Mouse (Mus musculus) c-Kit-positive CD71-positive TER-119-negative erythroid progenitor cells, embryonic 14.5 days (primary cell): ENCODE results near the gene Iah1.
A peak's percentile ranks its signal among the peaks of the same experiment; 100 is the strongest.

ENCODE experiments used
- DNase-seq: peaks from one replicate; pipeline ENCODE4 v3.0.0-alpha.2; 2013; ENCODE audit warnings: low read depth

The Iah1 gene

DNA sequence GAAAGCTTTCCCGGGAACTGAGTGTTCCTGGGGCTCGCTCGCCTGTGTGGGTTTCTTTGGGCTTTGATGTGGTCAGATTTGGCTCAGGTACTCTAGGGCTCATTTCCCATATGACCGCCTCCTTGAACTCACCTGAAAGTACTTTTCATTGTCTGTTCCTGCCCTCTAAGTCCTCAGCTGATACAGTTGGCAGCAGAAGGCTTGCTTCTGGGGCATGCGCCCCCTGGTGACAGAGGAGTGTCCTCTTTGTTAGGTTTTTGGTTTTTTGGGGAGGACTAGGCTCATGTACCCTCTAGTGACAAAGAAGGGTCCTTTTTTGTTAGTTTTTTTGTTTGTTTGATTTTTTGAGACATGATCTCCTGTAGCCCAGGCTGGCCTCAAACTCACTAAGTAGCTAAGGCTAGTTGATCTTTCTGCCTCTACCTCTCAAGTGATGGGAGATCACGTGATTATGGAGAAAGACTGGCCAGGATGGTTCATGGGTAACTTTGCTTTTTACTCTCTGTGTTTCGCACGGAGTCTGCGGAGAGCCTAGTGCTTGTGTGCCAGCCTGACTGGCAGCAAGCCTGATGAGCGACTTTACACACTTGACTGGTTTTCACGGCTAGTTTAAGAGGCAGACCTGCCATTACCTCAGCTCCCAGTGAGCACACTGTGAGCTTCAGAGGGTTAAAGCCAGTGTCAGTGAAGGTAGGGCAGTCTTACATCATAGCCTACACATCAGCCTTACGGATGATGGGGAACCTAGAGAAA lies 2.1 kb downstream of the Iah1 start:
- DNase-seq = peak; percentile 66

DNA sequence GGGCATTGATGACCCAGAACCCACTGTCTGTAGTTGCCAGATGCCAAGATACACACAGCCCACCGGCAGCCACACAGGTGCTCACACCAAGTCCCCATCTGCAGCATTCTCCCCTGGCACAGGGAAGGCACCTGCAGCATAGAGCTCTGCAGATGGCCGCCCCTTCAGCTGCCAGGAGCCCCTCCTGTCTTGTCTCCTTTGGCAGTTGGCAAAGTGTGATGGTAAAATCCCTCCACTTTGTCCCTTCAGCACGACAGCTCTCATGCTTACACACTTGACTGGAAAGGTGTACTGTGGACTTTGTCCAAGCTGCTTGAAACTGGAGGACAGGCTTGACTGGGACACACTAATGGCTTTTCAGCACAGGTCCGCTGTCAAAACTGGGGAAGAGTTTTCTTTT lies 4.1 kb downstream of the Iah1 start:
- no peak for DNase-seq

DNA sequence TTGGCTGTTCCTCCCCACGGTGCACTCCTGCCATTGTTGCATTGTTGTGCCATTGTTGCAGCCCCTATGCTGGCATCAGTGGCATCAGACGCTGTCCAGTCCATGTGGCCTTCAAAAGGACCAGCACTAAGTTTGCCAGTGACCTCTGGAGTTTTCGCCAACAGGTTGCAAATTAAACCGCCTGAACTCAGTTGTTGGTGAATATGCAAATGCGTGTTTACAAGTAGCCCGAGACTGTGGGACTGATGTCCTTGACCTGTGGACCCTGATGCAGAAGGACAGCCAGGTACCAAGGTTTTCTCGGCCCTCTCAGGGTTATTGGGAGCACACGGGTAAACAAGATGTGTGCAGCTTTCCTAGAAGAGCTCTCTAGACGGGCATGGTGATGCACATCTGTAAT lies 5.0 kb downstream of the Iah1 start:
- DNase-seq = no peak

DNA sequence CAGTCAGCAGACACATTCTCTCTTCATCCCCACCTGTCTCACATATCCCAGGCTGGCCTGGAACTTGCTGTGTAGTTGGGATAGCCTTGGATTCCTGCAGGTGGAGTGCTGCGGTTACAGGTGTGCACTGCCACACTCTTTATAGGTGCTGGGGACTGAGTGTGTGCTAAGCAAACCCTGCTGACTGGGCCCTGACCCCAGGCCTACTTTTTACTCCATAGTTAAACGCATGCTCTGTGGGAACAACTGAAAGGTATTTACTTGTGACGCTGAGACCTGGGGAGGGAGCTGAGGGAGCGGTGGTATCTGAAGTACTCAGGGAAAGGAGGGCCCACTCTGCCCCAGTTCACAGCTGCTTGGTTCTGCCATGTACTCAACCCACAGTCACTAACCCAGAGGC lies 6.1 kb downstream of the Iah1 start:
- no peak for DNase-seq

DNA sequence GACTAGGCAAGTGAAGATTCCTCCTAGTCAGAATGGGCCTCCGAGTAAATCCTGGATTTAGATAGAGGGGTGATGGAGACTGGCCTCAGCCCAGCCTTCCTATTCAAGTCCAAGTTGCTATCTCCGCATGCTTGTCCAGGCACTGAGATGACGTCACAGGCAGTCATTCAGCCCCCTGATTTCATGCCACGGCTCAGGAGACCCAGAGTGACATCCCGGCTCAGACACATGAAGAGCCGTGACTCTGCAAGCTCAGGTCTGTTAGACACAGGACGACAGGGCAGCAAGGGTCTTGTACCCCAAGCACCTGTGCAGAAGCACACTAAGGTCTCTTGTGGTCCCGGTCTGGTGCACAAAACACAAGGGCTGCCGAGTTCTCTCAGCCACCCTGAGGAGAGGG lies 6.7 kb downstream of the Iah1 start:
- DNase-seq = no peak

DNA sequence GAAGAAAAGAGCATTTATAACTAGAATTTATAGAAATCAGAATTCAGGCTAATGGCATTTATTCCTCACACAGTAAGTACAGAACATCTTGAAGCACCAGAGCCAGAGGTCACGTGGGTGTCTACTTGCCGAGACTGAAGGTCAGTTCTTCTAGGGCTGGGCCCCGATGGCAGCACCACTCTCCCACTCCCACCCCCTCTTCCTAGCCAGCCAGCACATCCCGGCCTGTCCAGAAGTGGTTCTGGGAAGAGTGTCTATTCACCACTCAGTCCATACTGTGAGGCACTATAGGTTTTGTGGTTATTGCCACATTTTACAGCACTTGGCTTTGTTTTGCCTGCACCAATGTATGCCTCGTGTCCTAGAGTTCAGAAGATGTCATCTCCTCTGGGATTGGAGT lies 7.9 kb downstream of the Iah1 start:
- DNase-seq = no peak

DNA sequence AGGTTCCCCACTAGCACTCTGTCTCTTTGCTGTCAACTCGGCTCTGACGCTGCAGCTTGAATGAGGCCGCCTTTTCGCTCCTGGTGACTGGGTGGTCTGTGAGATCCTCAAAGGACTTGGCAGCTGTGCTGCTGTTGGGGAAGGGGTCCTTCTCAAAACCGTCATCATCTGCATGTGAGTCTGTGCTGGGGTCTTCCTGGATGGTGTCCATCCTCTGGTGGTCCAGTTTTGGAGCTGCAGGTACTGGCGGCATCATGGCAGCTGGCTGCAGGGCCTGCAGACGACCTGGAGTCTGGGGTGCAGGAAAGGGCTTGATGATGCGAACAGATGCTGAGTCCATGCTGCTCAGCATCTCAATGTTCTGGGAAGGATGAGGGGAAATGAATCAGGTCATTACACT lies 9.1 kb downstream of the Iah1 start:
- DNase-seq = no peak

DNA sequence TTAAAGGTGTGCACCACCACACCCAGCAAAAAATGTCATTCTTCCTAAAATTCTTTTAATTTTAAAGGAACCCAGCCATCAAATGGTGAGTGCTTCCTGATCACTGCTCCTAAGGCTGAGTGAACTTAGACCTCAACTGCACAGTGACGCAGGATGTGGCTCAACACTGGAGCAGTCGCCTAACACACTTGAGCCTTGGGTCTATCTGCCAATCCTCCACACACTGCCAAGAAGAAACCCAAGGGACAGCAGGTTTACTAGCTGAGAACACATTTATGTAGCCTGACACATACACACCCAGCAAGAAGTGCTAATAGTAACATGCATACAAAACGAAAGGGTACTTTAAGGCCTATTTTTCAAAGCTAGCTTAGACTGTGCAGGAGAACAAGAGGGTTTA lies 10.1 kb downstream of the Iah1 start:
- DNase-seq = no peak

DNA sequence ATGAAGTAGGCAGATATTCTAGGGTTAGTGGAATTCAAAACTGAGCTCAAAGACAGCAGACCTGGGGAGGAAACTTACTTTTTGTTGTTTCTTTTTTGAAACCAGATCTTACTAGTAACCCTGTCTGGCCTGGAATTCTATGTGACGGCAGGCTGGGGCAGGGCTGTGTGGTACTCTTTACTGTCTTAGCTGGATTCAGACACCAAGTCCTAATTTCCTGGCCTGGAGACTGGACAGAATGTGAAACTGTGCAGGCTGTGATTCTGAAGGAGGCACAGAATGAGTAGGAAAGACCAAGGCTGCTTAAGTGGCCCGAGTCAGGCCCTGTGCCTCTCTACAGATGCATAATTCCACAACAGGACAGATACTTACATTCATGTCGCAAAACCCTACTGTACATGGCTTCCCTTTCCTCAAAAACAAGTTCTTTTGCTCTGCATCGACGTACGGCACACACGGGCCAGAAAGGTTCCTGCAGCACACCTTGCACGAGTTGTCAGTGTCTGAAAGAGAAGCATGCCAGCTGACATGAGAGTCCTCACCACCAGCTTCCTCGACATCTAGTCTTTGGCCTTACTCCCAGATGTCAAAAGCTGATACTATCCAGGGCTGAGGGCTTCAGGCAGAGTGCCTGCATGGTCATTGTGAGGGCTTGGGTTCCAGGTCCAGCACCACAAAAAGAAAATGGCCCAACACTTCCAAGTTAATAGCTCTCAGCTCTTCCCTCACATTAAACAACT lies 13.6 kb downstream of the Iah1 start:
- DNase-seq = no peak

DNA sequence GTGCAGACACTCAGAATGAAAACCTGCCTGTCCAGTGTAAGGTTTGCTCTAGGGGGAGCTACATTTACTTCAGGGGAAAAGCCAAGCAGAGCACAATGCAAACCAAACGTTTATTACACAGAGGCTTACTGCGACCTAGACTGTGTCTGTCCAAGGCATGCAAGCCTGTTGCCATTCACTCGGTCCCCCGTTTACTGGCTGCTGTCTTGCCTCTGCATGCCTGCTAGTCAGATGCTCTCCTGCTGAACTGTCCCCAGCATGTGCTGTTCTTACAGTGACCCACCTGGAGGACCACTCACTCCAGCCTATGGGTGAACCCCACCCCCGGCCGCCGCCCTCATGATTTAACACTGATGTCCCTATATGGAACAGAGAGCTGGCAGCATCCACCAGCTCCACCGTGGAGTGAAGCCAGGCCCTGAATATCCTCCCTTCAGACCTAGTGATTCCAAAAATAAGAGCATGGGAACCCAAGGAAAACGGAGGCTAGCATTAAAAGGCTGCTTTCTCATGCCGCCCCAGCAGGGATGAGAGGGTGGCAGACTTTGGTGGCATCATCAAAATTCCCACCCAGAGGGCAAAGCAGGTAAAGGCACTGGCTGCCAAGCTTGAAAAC lies 14.9 kb downstream of the Iah1 start:
- DNase-seq = no peak

DNA sequence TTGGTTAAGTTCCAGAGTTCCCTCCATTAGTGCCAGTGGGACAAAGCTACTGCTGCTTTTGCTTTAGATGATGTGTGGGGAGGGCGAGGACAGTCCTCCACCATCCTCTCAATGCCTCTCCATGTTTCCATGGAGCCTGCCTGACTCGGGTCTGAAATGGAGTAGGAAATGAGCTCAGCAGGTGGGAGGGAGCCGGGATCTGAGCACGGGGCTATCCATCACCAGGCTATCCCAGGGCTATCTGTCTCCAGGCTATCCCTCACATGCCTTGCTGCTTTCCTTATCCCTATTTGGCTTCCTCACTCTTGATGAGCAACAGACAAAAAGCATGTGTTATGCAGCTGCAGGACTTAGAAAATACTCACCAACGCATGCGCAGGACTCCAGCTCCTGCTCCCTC lies 15.5 kb downstream of the Iah1 start:
- DNase-seq = no peak

DNA sequence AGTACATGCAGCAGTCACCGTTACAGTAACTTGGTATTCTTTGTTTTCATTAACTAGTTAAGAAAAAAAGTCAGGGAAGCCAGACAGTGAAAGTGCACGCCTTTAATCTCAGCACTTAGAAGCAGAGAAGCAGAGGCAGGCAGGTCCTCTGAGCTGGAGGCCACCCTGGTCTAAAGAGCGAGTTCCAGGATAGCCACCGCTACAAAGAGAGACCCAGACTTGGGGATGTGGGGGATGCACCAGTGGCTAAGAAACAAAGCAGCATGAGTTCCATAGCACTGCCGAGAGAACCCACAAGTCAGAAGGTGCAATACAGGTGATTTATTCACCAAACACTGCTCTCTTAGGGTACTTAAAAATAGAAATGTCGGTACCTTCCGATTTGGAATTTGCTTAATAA lies 16.8 kb downstream of the Iah1 start:
- no peak for DNase-seq

DNA sequence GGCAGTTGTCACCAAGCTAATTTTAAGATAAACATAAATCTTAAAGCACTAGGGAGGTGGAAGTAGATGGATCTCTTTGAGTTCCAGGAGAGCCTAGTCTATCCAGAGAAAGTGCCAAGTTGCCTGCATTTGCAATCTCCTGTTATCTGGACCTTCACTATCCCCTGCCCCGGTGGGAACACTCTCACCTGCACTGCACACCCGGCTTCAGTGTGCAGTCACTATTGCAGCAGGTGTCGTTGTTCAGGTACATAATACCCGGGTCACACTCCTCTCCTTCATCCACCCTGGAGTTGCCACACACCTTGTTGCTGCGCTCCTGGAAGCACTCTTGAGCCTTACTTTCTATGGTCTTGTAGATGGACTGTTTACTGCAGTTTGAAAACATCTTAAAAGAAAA lies 17.6 kb downstream of the Iah1 start:
- DNase-seq = no peak

DNA sequence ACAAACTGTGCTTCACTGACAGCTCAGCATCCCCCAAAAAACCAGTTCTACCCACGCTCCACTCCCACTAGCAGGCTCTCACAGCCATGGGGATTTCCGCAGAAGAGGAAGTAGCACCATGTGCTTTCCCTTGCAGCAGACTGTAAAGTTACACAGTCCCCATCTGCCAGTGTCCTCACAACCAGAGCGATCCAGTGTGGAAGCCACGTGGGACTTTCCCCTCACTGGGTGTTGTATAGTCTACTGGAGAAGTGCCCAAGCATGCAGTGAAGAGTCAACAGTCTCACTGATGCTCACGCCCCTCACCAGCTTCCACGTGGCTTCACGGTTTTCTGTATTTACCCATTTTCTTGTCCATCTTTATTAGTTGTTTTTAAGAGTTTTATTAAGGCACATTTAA lies 19.7 kb downstream of the Iah1 start:
- no peak for DNase-seq

DNA sequence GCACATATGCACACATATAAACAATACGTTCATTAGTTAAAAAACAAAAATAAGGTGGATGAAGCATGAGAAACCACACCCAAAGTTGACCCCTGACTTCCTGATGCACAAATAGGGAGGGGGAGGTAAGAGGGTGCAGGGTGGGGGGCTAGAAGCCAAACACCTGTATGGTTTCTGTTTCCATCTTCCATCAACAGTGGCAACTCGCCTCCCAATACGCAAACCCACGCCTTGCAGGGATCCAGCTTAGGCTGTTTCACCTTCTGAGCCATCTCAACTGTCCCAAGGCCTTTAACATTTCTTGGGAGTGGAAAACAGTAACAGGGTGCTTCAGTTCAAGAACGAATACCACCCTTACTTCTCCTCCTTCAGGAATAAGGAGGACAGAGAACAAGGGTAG lies 21.0 kb downstream of the Iah1 start:
- no peak for DNase-seq

DNA sequence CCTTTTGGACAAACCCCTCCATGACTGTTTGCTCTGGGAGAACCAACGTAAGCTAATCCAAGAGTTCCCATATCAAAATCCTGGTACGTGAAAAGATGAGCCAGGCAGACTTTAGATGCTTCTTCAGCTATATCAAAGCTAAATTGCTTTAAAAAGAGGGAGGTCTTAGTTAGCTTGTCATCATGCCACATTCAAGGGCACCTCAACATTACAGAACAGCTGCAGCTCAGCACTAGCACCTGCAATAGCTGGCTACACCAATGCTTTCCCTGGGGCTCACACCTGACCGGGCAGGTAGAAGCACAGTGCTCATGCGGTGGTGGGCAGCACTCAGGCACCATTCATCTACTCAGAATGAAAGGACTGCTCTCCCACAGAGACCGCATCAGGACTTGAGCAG lies 24.5 kb downstream of the Iah1 start:
- no peak for DNase-seq

DNA sequence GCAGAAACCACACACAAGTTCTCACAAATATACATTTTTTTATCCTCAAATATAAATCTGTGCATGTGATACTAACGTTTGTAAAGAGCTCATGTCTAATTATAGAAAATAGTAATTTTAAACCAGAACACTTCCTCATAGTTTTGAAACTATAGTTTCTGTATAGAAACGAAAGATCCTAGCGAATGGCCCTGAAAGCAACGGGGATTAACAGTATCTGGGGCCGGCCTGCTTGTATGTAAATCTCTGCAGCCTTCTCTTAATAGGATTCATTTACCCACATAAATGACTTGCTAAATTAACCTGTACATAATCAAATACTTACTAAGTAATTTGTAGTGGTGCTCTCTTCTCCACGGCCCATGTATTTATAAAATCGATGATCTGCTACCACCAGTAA lies 30.8 kb downstream of the Iah1 start:
- no peak for DNase-seq

DNA sequence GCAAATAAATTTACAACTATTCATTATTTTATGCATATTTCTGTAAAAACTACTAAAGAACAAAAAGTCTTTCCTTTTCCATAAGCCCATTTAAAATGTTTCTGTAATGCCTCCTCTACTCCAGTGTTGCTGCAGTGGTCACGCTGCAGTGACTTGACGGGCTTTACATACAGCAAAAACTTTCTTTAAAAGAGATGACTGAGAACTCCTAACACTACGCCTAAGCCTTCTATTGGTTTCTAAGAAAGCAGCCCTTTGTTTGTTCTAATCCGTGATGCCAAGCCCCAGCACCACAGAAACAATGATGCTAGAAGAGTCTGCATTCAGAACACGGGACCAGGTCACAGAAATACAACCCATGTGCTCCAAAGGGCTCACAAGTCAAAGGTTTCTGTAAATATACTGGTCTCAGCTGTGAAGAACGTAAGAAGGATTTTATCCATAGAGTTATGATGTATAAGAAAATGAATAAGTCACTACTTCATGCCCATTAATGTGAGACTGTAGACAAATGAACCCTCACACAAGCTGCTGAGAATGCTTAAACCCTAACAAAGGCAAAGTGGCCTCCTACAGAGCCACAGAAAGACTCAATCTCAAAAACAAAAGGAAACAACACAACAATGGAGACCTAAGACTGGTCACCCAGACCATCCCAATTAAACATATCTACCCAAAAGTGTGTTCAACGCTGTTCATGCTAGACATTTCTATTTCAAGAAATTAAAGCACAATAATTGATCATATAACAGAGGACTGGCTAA lies 34.1 kb downstream of the Iah1 start:
- no peak for DNase-seq

DNA sequence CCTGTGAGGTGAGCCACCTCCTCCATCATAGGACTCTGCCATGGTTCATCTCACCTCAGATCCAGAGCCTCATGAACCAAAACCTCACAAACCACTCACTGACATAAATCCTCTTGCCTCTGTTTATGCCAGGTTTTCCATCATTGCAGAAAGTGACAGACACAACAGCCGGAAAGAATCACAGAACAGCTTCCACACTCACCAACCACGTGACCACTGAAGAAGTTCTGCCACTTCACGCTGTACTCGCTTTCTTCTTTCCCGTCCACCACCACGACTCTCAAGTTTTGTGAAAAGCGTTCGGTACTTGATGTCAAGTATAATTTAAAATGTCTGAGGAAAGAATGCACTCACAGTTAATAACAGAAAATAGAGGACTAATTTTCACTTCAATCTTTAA lies 37.5 kb downstream of the Iah1 start:
- DNase-seq = no peak

DNA sequence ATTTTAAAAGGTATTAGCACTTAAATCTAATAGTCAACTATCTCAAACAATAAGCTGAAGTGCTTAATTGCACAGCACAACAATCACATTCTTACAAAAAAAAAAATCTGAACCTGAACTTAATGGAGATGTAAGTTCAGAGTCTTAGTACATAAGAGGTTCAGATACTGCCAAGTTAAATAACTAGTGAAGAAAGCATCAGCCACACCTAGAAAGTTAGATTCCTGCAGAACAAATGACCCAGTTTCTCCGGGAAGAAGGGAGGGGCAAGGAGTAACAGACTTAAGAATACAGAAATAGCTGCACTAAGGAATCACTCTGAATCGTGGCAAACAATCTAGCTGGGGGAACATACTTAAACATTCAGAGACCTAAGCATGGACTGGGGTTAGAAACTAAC lies 46.5 kb downstream of the Iah1 start:
- no peak for DNase-seq

DNA sequence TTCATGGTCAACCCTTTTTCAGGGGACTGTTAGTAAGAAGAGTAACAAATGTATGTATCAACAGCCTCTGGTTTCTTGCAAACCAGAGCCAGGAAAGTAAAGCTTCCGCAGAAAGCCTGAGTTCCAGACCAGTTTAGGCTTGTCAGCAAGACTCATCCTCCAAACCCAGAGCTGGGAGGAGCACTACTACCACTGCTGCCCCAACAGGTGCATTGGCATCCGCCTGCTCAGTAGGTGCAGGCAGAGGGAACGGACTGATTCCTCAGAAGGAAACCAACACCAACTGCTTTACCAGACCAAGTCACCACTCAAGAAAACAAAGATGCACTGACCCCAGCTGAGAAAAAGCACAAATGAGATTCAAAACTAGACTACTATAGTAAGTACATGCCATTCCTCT lies 47.0 kb downstream of the Iah1 start:
- no peak for DNase-seq

DNA sequence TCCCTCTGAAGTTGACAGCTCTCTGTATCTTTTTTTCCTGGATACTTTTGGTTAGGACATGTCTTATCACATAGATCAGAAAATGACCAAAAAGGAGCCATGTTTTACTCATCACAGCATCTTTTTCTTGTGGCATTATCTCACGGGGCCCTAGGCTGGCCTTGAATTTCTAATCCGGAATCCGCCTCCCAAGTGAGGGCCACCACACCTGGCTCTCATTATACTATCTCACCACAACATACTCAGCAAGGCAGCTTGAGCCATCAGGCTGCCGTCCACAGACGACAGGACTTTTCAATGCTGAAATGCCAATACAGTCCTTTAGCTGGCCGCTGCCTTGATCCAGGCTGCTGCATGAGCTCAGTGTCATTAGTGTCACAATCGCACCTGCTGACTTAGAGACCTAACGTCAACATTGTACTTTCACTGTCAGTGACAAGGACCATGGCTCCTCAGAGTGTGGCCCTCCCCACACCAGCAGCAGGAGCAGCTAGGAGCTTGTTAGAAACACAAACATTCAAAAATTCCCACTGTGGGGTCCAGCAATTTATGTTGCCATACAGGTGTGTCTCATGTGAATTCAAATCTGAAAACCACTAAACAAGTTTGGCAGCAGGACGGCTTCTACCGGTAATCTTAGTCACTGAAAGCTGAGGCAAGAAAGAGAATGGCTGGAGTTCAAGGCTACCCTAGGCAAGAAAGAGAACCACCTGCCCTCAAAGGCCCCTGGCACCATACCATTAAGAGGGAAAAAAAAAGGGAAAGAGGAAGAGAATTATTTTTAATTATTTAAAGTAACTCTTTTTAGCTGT lies 48.6 kb downstream of the Iah1 start:
- DNase-seq = no peak
